Mouse (Mus musculus) bone marrow macrophage, adult 2 months (primary cell): Measurements from ENCODE around the gene Lgmn.

Experiments
- CTCF ChIP-seq: IDR thresholded peaks from 2 replicates; pipeline ENCODE4 v1.5.1; 2012; ENCODE audit warnings: low read depth, mild to moderate bottlenecking, low read length, moderate library complexity
- POLR2A ChIP-seq: IDR thresholded peaks from 2 replicates; pipeline ENCODE4 v1.6.1; 2012; ENCODE audit warnings: mild to moderate bottlenecking, low read depth, low read length, borderline replicate concordance

GRCm38 (mm10) chr12:102423625-102424024 is 16.0 kb downstream of the Lgmn start:
- TF ChIP-seq CTCF (no peak), POLR2A (no peak)
